Mouse (Mus musculus): Measurements from ENCODE around the gene Xlr3c. TPM values are rescaled to one million over a fixed set of nuclear protein-coding genes. Genes with fewer than 3 reads are reported as not detected.
A peak's percentile ranks its signal among the peaks of the same experiment; 100 is the strongest.
"Not testable (repeated sequence)": the region's sequence is repeated elsewhere in the genome, so short reads cannot be mapped to it uniquely, and the experiment has no call there.

Gene Xlr3c
- polyA plus RNA-seq, 1 experiment, result 0.69 TPM

DNA sequence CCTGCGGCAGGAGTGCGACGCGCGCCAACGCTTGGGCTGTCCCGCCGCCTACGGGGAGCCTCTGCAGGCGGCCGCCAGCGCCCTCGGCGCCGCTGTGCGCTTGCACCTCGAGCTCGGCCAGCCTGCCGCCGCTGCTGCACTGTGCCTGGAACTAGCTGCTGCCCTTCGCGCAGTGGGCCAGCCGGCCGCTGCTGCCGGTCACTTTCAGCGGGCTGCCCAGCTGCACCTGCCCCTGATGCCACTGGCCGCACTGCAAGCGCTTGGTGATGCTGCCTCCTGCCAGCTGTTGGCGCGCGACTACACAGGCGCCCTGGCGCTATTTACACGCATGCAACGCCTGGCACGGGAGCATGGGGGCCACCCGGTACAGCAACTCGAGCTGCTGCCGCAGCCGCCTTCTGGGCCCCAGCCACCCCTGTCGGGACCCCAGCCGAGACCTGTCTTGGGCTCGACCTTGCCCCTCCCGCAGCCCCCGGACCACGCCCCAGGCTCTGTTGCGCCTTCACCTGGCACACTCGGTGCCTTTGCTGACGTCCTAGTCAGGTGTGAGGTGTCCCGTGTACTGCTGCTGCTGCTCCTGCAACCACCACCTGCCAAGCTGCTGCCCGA lies 36.5 kb downstream of the Xlr3c start:
- Histone ChIP-seq H3K9me3 (replicated peaks; ENCODE audit: control insufficient read depth, insufficient read depth, low read length, poor library complexity, severe bottlenecking) (no peaks in the 10 kb centered on the region), H3K27ac (ENCODE audit: insufficient read depth, low read length) (no peak overlapping the region), H3K4me3 (ENCODE audit: low read depth, low read length) (peak overlapping the region; percentile 65), H3K4me1 (ENCODE audit: control insufficient read depth, insufficient read depth, low read length) (no peaks in the 10 kb centered on the region), H3K36me3 (ENCODE audit: control insufficient read depth, insufficient read depth, low read length, poor library complexity, severe bottlenecking) (no peaks in the 10 kb centered on the region), H3K27me3 (ENCODE audit: control insufficient read depth, insufficient read depth, low read length, poor library complexity, severe bottlenecking) (no peaks in the 10 kb centered on the region), H3K9ac (ENCODE audit: low read depth, poor library complexity, severe bottlenecking) (peak overlapping the region; percentile 80)
- TF ChIP-seq POLR2A (IDR thresholded peaks at IDR 0.05; ENCODE audit: insufficient read depth, low read length) (no peak), CTCF (IDR thresholded peaks at IDR 0.05; ENCODE audit: low read depth, low read length) (no peak), EP300 (IDR thresholded peaks at IDR 0.05; ENCODE audit: insufficient read depth, low read depth, low read length) (no peak)

DNA sequence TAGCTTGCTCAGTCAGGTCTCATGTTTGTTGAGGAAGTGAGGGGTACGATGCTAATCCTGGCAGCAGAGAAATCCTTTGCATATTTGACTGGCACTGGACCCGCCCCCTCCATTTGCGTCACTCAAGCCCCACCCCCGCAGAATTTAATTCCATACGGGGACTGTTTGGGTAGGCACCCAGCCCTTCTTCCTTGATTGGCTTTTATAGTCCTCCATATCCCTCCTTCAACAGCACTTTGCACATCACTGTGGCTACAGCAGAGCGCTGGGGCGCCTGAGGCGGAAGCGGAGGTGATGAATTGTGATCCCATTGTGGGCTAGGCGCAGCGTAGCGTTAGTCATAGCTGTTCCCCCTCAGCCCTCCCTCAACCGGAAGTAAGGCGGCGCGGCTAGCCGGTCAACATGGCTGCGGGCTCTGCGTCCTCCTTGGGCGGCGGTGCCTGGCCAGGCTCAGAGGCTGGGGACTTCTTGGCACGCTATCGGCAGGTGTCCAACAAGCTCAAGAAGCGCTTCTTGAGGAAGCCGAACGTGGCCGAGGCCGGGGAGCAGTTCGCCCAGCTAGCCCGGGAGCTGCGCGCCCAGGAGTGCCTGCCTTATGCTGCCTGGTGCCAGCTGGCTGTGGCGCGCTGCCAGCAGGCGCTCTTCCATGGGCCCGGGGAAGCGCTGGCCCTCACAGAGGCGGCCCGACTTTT lies 37.1 kb downstream of the Xlr3c start, which contains the start of gene F8a:
F8a (plus strand) TSS at position 378 of the 692 bp plus-strand sequence.
- H3K9me3 ChIP-seq (replicated peaks; ENCODE audit: control insufficient read depth, insufficient read depth, low read length, poor library complexity, severe bottlenecking), result no peaks in the 10 kb centered on the region
- H3K4me1 ChIP-seq (ENCODE audit: control insufficient read depth, insufficient read depth, low read length), result no peaks in the 10 kb centered on the region
- H3K27ac ChIP-seq (ENCODE audit: insufficient read depth, low read length), result no peak within 1 kb of the TSS; the same call in 1 of the 2 replicates

DNA sequence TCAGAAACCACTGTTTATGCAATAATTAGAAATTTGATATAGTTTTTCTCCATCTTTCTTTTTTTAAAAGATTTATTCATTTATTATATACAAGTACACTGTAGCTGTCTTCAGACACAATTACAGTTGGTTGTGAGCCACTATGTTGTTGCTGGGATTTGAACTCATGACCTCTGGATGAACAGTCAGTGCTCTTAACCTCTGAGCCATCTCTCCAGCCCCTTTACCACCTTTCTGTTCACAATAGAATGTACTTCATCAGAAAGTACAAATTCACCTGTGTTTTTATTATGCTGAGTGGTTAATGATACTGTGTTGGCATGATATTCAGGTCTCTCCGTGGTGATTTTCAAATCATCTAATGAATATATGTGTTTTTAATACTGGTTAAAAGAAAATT lies 39.8 kb downstream of the Xlr3c start:
- Histone ChIP-seq H3K9ac (ENCODE audit: low read depth, poor library complexity, severe bottlenecking) (no peak overlapping the region), H3K27ac (ENCODE audit: insufficient read depth, low read length) (no peak overlapping the region), H3K27me3 (ENCODE audit: control insufficient read depth, insufficient read depth, low read length, poor library complexity, severe bottlenecking) (no peaks in the 10 kb centered on the region), H3K4me3 (ENCODE audit: low read depth, low read length) (no peak overlapping the region), H3K4me1 (ENCODE audit: control insufficient read depth, insufficient read depth, low read length) (no peaks in the 10 kb centered on the region), H3K9me3 (replicated peaks; ENCODE audit: control insufficient read depth, insufficient read depth, low read length, poor library complexity, severe bottlenecking) (no peaks in the 10 kb centered on the region), H3K36me3 (ENCODE audit: control insufficient read depth, insufficient read depth, low read length, poor library complexity, severe bottlenecking) (no peaks in the 10 kb centered on the region)
- TF ChIP-seq POLR2A (IDR thresholded peaks at IDR 0.05; ENCODE audit: insufficient read depth, low read length) (no peak), EP300 (IDR thresholded peaks at IDR 0.05; ENCODE audit: insufficient read depth, low read depth, low read length) (no peak), CTCF (IDR thresholded peaks at IDR 0.05; ENCODE audit: low read depth, low read length) (no peak)

More for the DNA sequence above, 37.1 kb downstream of the Xlr3c start, which contains the start of gene F8a:
- peak within 1 kb of the TSS; percentile 65 for H3K4me3 ChIP-seq (ENCODE audit: low read depth, low read length)
- peak within 1 kb of the TSS; percentile 80 for H3K9ac ChIP-seq (ENCODE audit: low read depth, poor library complexity, severe bottlenecking)
- peak; percentile 29 for TF ChIP-seq POLR2A (IDR thresholded peaks at IDR 0.05; ENCODE audit: insufficient read depth, low read length)
- TF ChIP-seq CTCF (IDR thresholded peaks at IDR 0.05; ENCODE audit: low read depth, low read length), result no peak
- H3K36me3 ChIP-seq (ENCODE audit: control insufficient read depth, insufficient read depth, low read length, poor library complexity, severe bottlenecking), result no peaks in the 10 kb centered on the region
- no peaks in the 10 kb centered on the region for H3K27me3 ChIP-seq (ENCODE audit: control insufficient read depth, insufficient read depth, low read length, poor library complexity, severe bottlenecking)

DNA sequence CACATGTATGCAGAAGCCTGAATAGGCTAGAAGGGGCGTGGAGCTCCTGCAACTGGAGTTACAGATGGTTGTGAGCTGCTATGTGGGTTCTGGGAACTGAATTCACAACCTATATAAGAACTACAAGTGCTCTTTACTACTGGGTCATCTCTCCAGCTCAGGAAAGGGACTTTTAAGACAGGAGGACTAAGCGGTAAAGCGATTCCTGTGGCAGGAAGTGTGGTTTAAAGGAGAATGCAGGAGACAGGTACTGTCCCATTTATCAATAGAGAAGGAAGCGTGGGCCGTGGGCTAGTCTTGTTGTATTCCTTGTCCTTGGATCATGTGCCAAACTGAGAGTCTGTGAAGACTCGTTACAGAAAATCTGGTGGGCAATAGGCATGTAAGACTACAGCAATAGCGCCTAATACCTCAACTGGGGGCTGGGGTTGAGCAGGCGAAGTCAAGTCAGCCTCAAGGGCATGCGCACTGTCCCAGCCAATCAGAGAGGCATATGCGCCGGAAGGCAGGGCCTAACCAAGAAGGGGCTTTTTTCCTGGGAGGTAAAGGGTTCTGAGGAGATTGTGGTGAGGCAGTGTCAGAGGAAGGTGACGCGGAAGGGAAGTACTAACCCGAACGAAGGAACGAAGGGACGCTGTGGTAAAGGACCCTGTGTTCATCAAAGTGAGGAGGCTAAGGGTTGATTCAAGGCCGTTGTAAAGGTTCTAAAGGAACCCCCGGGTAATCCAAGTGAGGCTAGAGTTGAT lies 51.2 kb downstream of the Xlr3c start, which contains the start of gene Xlr4b:
Xlr4b (plus strand) TSS at position 515 of the 746 bp plus-strand sequence.
- not testable (repeated sequence) for H3K4me1 ChIP-seq (ENCODE audit: control insufficient read depth, insufficient read depth, low read length); H3K27ac ChIP-seq (ENCODE audit: insufficient read depth, low read length); H3K36me3 ChIP-seq (ENCODE audit: control insufficient read depth, insufficient read depth, low read length, poor library complexity, severe bottlenecking); H3K9me3 ChIP-seq (replicated peaks; ENCODE audit: control insufficient read depth, insufficient read depth, low read length, poor library complexity, severe bottlenecking); H3K9ac ChIP-seq (ENCODE audit: low read depth, poor library complexity, severe bottlenecking); H3K4me3 ChIP-seq (ENCODE audit: low read depth, low read length); H3K27me3 ChIP-seq (ENCODE audit: control insufficient read depth, insufficient read depth, low read length, poor library complexity, severe bottlenecking)

Other genes starting within 250 kb of the Xlr3c start
- 1.4 and 2.3 TPM in 2 replicates for gene Pnma5, start 228.3 kb downstream of the Xlr3c start, polyA plus RNA-seq (2011; ENCODE audit: insufficient read depth, insufficient read length, low read depth, missing spikeins)
- 0.29 TPM in 1 of 2 replicates, not detected in the other for gene Pnma3, start 200.6 kb downstream of the Xlr3c start, polyA plus RNA-seq (2011; ENCODE audit: insufficient read depth, insufficient read length, low read depth, missing spikeins)
- not detected in 2 replicates for gene Xlr4a, start 182.9 kb downstream of the Xlr3c start, polyA plus RNA-seq (2011; ENCODE audit: insufficient read depth, insufficient read length, low read depth, missing spikeins)
- gene Xlr3a, start 168.3 kb downstream of the Xlr3c start, polyA plus RNA-seq (2011; ENCODE audit: insufficient read depth, insufficient read length, low read depth, missing spikeins), result 1.6 TPM in 1 of 2 replicates, not detected in the other
- gene Gm14685, start 148.3 kb downstream of the Xlr3c start, polyA plus RNA-seq (2011; ENCODE audit: insufficient read depth, insufficient read length, low read depth, missing spikeins), result not detected in 2 replicates
- not detected in 2 replicates for gene Xlr5b, start 116.6 kb downstream of the Xlr3c start, polyA plus RNA-seq (2011; ENCODE audit: insufficient read depth, insufficient read length, low read depth, missing spikeins)
- 1.5 and 2.0 TPM in 2 replicates for gene DXBay18, start 115.9 kb downstream of the Xlr3c start, polyA plus RNA-seq (2011; ENCODE audit: insufficient read depth, insufficient read length, low read depth, missing spikeins)
- gene Spin2d, start 88.4 kb downstream of the Xlr3c start, polyA plus RNA-seq (2011; ENCODE audit: insufficient read depth, insufficient read length, low read depth, missing spikeins), result not detected in 2 replicates
- gene Xlr3b, start 73.2 kb downstream of the Xlr3c start, polyA plus RNA-seq (2011; ENCODE audit: insufficient read depth, insufficient read length, low read depth, missing spikeins), result 0.21 TPM in 1 of 2 replicates, not detected in the other
- 0.79 TPM in 1 of 2 replicates, not detected in the other for gene Xlr4b, start 51.1 kb downstream of the Xlr3c start, polyA plus RNA-seq (2011; ENCODE audit: insufficient read depth, insufficient read length, low read depth, missing spikeins)
- 2.5 and 3.8 TPM in 2 replicates for gene F8a, start 37.1 kb downstream of the Xlr3c start, polyA plus RNA-seq (2011; ENCODE audit: insufficient read depth, insufficient read length, low read depth, missing spikeins)
- gene Xlr4c, start 22.3 kb downstream of the Xlr3c start, polyA plus RNA-seq (2011; ENCODE audit: insufficient read depth, insufficient read length, low read depth, missing spikeins), result 0.75 TPM in 1 of 2 replicates, not detected in the other
- gene Xlr5a, start 27.6 kb upstream of the Xlr3c start, polyA plus RNA-seq (2011; ENCODE audit: insufficient read depth, insufficient read length, low read depth, missing spikeins), result not detected in 2 replicates
- not detected in 2 replicates for gene Xlr5c, start 27.6 kb upstream of the Xlr3c start, polyA plus RNA-seq (2011; ENCODE audit: insufficient read depth, insufficient read length, low read depth, missing spikeins)
- gene Gm45015, start 71.5 kb upstream of the Xlr3c start, polyA plus RNA-seq (2011; ENCODE audit: insufficient read depth, insufficient read length, low read depth, missing spikeins), result not detected in 2 replicates
- gene Zfp275, start 77.2 kb upstream of the Xlr3c start, polyA plus RNA-seq (2011; ENCODE audit: insufficient read depth, insufficient read length, low read depth, missing spikeins), result 19.1 and 20.2 TPM in 2 replicates
- gene Gm18336, start 133.3 kb upstream of the Xlr3c start, polyA plus RNA-seq (2011; ENCODE audit: insufficient read depth, insufficient read length, low read depth, missing spikeins), result 0.73 TPM in 1 of 2 replicates, not detected in the other
- gene Zfp92, start 145.7 kb upstream of the Xlr3c start, polyA plus RNA-seq (2011; ENCODE audit: insufficient read depth, insufficient read length, low read depth, missing spikeins), result 0.12 TPM in 1 of 2 replicates, not detected in the other
- not detected in 2 replicates for gene Trex2, start 170.0 kb upstream of the Xlr3c start, polyA plus RNA-seq (2011; ENCODE audit: insufficient read depth, insufficient read length, low read depth, missing spikeins)
- 26.2 and 26.3 TPM in 2 replicates for gene Haus7, start 193.7 kb upstream of the Xlr3c start, polyA plus RNA-seq (2011; ENCODE audit: insufficient read depth, insufficient read length, low read depth, missing spikeins)
- 67.3 and 77.7 TPM in 2 replicates for gene Bgn, start 218.2 kb upstream of the Xlr3c start, polyA plus RNA-seq (2011; ENCODE audit: insufficient read depth, insufficient read length, low read depth, missing spikeins)
- 0.31 TPM in 1 of 2 replicates, not detected in the other for gene Atp2b3, start 237.7 kb upstream of the Xlr3c start, polyA plus RNA-seq (2011; ENCODE audit: insufficient read depth, insufficient read length, low read depth, missing spikeins)